Mouse (Mus musculus) Patski (cell line): ENCODE results near the gene Tbc1d14. TPM values are rescaled to one million over a fixed set of nuclear protein-coding genes. Genes with fewer than 3 reads are reported as not detected.

Experiments used
- ATAC-seq: fragments of 100-300 bp; one replicate; pipeline ENCODE4 v1.8.0; 2021
- CTCF ChIA-PET: fragments of 350-600 bp; sonication (Branson Sonifier 250); formaldehyde crosslinking; loops from one replicate; lab custom pipeline; 2022; ENCODE audit warnings: inconsistent platforms; lab: Charles Lee
- POLR2A ChIA-PET: fragments of 350-600 bp; sonication (Branson Sonifier 250); formaldehyde crosslinking; loops from one replicate; lab custom pipeline; 2022; ENCODE audit warnings: antibody characterized with exemption, inconsistent platforms; lab: Charles Lee
- DNase-seq: peaks from one replicate; pipeline ENCODE4 v3.0.0-alpha.2; 2011; ENCODE audit warnings: low read depth, low spot score
- H3K27me3 ChIP-seq: fragments of 371-371 bp; one replicate; pipeline ENCODE4 v1.5.1; 2021
- CTCF ChIP-seq: fragments of 100-300 bp; IDR thresholded peaks from one replicate; pipeline ENCODE4 v1.5.1; 2021
- in situ Hi-C: fragments of 300-500 bp; cut with MboI; formaldehyde crosslinking; loops from 3 replicates; pipeline ENCODE4 v1.11.1; 2018; ENCODE audit warnings: low pct_unique_long_range_greater_than_20kb, mixed read lengths
- polyA plus RNA-seq: library from polyadenylated mRNA; unstranded; gene quantifications from one replicate; pipeline ENCODE4 v1.2.3, GENCODE M21; 2021

Tbc1d14 gene
- polyA plus RNA-seq, 1 experiment from 2014 or later: 49.8 TPM

- CTCF ChIA-PET: interaction anchor here (1.1 to 1.6 kb wide), 2 partner anchors 11 to 18 kb away, joined by 4 to 5 read pairs; no protein-coding TSS in a partner anchor
- ATAC-seq: no peak
Observed at GRCm38 (mm10) chr5:36540928-36541327, 52.1 kb downstream of the Tbc1d14 start.

GRCm38 (mm10) chr5:36538576-36539187 lies 54.4 kb downstream of the Tbc1d14 start:
- peak; percentile 87 for TF ChIP-seq CTCF
- in situ Hi-C loops: no loop called here
- H3K27me3 ChIP-seq: no peaks in the 10 kb centered on the region
- ChIA-PET POLR2A (no interaction called here), CTCF (interaction anchor here (0.6 to 1.3 kb wide), 9 partner anchors 10 to 58 kb away, joined by 3 to 9 read pairs (median 3); no protein-coding TSS in a partner anchor)
- no peak for ATAC-seq
- DNase-seq: no peak

More at GRCm38 (mm10) chr5:36540928-36541327, 52.1 kb downstream of the Tbc1d14 start:
- H3K27me3 ChIP-seq: no peaks in the 10 kb centered on the region
- DNase-seq: no peak
- no peak for TF ChIP-seq CTCF
- in situ Hi-C loops: no loop called here
- POLR2A ChIA-PET: no interaction called here

- in situ Hi-C loops: no loop called here
- ATAC-seq: no peak
- POLR2A ChIA-PET: no interaction called here
- DNase-seq: no peak
- no peak for TF ChIP-seq CTCF
- CTCF ChIA-PET: no interaction called here
- H3K27me3 ChIP-seq: no peaks in the 10 kb centered on the region
Observed at GRCm38 (mm10) chr5:36536424-36536823, 56.7 kb downstream of the Tbc1d14 start.

DNA sequence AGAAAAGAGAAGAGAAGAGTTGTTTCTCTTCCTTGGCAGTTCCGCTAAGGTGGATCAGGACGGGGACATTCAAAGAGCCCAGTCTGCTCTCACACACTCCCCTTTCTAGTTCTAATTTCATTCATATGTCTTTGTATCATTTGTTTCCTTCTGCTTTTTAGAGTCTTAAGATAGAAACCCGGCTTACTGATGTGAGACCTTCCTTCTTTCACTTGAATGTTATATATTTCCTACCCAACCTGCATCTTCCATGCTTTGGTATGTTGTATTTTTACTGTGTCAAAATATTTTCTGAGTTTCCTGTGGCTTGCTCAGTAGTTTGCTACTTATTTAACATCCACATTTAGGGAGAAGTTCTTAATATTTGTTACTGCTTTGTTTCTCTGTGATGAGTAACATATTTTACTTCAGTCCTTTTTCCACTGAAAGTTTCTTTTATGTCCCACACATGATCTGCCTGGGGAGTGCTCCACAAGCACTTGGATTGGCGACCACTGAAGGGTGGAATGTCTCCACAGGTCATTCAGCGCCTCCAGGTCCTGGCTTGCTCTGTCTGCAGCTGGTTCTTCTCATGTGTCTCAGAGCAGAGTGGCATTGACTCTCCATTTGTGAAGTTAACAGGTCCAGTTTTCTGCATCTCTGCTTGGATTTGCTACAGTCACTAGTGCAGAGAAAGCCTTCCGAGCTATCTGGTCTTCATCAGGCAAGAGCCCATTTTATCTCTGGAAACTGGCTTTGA lies 57.5 kb downstream of the Tbc1d14 start:
- no peak for ATAC-seq
- DNase-seq: no peak
- TF ChIP-seq CTCF: no peak
- in situ Hi-C loops: no loop called here
- H3K27me3 ChIP-seq: no peaks in the 10 kb centered on the region
- CTCF ChIA-PET: no interaction called here
- POLR2A ChIA-PET: interaction anchor here (0.7 kb wide), 1 partner anchor 35 kb away, joined by 5 read pairs; no protein-coding TSS in a partner anchor

DNA sequence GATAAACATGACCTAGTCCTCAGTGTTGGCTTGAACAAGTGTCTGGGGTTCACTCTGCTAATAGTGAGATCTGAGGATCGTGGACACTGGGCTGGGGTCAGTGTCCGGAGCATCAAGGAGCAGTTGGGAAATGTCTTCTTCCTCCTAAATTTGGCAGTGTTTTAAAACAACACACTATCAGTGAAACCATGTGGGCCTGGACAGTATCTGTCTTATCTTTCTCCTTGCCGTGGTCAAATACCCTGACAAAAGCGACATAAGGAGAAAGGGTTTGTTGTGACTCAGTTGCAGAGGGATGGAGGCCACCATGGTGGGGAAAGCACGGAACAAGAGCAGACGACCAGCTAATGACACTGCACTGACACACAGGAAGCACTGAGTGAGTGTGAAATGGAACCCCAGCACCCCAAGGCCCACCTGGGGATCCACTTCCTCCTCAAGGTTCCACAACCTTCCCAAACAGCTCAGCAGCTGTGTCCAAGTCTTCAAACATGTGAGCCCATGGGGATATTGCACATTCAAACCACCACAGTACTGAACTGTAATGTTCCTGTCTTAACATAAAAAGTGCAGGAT lies 58.5 kb downstream of the Tbc1d14 start:
- ATAC-seq (no peak), DNase-seq (no peak)
- CTCF ChIA-PET: no interaction called here
- in situ Hi-C loops: loop anchor here (5.0 kb wide), 1 partner anchor 208 kb away; no protein-coding TSS in a partner anchor
- POLR2A ChIA-PET: no interaction called here
- H3K27me3 ChIP-seq: no peaks in the 10 kb centered on the region
- no peak for TF ChIP-seq CTCF

- peak; percentile 86 for ATAC-seq
- POLR2A ChIA-PET: interaction anchor here (1.6 kb wide), 1 partner anchor 52 kb away, joined by 3 read pairs; no protein-coding TSS in a partner anchor
- peak; percentile 79 for DNase-seq
- CTCF ChIA-PET: interaction anchor here (0.7 to 1.8 kb wide), 7 partner anchors 10 to 217 kb away, joined by 3 to 7 read pairs (median 4); no protein-coding TSS in a partner anchor
- in situ Hi-C loops: loop anchor here (5.0 kb wide), 1 partner anchor 212 kb away; no protein-coding TSS in a partner anchor
- H3K27me3 ChIP-seq: no peaks in the 10 kb centered on the region
- TF ChIP-seq CTCF: no peak
Observed at GRCm38 (mm10) chr5:36530129-36530751, 62.8 kb downstream of the Tbc1d14 start.

GRCm38 (mm10) chr5:36529698-36530097 lies 63.4 kb downstream of the Tbc1d14 start:
- TF ChIP-seq CTCF: no peak
- DNase-seq (no peak), ATAC-seq (no peak)
- H3K27me3 ChIP-seq: no peaks in the 10 kb centered on the region
- in situ Hi-C loops: loop anchor here (5.0 kb wide), 2 partner anchors 53 to 213 kb away; no protein-coding TSS in a partner anchor
- CTCF ChIA-PET: interaction anchor here (1.0 to 1.8 kb wide), 6 partner anchors 11 to 218 kb away, joined by 3 to 7 read pairs (median 4); no protein-coding TSS in a partner anchor
- POLR2A ChIA-PET: interaction anchor here (1.6 kb wide), 1 partner anchor 52 kb away, joined by 3 read pairs; no protein-coding TSS in a partner anchor

DNA sequence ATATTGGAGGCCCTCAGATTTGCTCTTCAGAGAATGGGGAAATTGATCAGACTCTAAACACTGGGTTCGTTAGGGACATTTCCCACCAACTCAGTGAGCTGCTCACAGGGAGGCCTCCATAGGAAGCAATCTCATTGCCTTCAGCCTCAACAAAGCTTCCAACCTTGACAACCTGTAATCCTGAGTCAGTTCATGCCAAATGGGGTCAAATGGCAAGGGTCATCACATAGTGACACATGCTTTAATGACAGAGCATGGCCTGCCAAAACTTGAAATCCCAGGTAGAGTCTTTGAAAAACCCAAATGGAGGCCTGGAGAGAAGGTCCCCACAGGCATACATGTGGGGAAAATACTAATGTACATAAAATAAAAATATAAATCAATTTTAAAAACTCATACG lies 66.2 kb downstream of the Tbc1d14 start:
- ChIA-PET POLR2A (no interaction called here), CTCF (no interaction called here)
- DNase-seq: no peak
- no peak for TF ChIP-seq CTCF
- in situ Hi-C loops: loop anchor here (5.0 kb wide), 1 partner anchor 55 kb away; no protein-coding TSS in a partner anchor
- no peaks in the 10 kb centered on the region for H3K27me3 ChIP-seq
- no peak for ATAC-seq

GRCm38 (mm10) chr5:36526274-36526673 lies 66.8 kb downstream of the Tbc1d14 start:
- ChIA-PET CTCF (no interaction called here), POLR2A (no interaction called here)
- no peak for ATAC-seq
- TF ChIP-seq CTCF: no peak
- no peaks in the 10 kb centered on the region for H3K27me3 ChIP-seq
- no peak for DNase-seq
- in situ Hi-C loops: loop anchor here (5.0 kb wide), 1 partner anchor 56 kb away; no protein-coding TSS in a partner anchor
